Mouse (Mus musculus): ENCODE data around the gene Il16.

- TF ChIP-seq CTCF (IDR thresholded peaks at IDR 0.05): no peak
- TF ChIP-seq EP300 (IDR thresholded peaks at IDR 0.05; ENCODE audit: insufficient read depth, low read depth, low read length): no peak
- TF ChIP-seq POLR2A (IDR thresholded peaks at IDR 0.05; ENCODE audit: insufficient read depth, low read depth, low read length): no peak
Measured at GRCm38 (mm10) chr7:83778516-83778915, 33.0 kb upstream of the Il16 start.

Measured in heart, adult 2 months (tissue).